Mouse (Mus musculus): ENCODE measurements around the gene Plscr1.

The Plscr1 gene

DNA sequence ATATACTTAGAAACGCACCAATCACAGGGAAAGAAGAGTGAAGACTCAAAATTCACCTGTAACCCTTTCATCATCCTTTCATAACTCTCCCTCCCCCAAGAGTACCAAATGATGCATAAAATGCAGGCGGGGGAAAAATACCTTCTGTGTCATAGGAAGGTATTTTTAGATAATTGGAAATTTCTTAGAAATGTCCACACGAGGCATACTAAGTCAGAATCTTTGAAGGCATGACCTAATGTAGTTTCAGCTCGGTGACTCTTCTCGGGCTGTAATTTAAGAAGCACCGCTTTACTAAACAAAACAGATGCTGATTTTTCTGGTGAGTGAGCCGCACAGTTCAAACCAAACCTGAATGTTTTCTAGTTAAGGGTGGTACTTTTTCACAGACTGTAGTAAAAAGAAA lies at the start of gene Plscr1:
TSS of gene Plscr1 (plus strand) at position 304 of the 406 bp plus-strand sequence.
- DNase-seq (ENCODE audit: low read depth, low spot score) = no peak

DNA sequence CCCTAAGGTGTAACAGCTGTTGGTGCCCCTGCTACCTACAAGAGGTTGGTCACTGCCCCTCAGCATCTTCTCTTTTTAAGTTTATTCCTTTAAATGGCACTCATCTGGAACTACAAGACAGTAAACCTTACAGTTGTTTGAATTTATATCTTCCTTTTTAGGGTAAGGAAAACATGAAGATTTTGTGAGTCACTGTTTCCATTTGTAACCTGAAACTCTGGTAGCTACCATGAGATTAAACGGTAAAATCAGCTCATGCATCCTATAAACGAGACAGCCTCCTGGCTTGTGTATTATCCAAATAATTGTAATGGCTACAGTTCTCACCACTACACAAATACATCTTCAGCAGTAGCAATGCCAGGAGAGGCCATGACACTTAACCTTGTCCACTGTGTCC lies 45.2 kb upstream of the Plscr1 start:
- no peak for DNase-seq (ENCODE audit: low read depth, low spot score)

DNA sequence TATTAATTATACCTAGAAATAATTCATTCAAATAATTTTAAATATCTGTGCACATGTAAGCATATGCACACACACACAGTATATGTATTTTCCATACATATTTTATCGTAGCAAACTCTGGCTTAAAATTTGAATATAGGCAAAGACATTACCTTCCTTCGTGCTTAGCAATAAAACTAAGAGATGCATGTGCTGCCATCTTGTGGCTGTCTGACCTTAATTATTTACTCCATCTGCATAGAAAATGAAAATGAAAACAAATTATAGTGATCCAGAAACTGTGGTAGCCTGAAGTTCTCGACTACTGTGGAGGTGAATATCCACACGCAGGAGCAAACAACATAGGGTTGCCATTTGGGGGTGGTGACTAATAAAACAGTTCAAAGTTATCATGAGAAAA lies 42.2 kb upstream of the Plscr1 start:
- peak; percentile 87 for DNase-seq (ENCODE audit: low read depth, low spot score)

DNA sequence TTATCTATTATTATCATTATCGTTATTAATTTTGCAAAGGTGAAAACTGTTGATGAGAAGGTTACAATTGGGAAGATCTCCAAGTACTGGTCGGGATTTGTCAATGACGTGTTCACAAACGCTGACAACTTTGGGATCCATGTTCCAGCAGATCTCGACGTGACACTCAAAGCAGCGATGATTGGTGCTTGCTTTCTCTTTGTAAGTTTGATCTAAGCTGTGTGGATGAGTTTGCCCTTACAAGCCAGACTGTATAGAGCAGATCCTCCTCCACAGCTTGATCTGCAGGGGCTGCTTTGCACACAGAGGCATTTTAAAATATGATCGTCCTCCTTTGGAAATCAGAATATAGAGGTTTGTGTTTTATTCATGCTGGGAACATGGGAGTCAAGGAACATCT lies 41.8 kb upstream of the Plscr1 start:
- peak; percentile 29 for DNase-seq (ENCODE audit: low read depth, low spot score)

DNA sequence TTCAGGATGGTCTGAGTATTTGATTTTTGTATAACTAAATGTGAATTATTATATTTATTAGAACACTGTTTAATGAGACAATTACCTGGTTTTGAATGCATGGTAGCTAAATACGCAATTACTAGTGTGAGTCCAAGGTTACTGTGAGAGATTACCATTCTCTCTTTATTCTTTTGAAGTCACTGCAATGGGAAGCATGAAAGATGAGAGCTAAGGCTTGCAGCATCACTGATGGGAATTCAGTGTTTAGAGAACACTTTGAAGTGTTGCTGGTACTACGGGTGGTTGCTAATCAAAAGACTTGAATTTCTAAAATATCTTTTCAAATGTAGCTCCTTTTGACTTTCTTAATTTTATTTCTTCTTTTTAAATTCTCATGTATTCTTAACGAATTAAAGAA lies 39.7 kb upstream of the Plscr1 start:
- DNase-seq (ENCODE audit: low read depth, low spot score) = no peak

DNA sequence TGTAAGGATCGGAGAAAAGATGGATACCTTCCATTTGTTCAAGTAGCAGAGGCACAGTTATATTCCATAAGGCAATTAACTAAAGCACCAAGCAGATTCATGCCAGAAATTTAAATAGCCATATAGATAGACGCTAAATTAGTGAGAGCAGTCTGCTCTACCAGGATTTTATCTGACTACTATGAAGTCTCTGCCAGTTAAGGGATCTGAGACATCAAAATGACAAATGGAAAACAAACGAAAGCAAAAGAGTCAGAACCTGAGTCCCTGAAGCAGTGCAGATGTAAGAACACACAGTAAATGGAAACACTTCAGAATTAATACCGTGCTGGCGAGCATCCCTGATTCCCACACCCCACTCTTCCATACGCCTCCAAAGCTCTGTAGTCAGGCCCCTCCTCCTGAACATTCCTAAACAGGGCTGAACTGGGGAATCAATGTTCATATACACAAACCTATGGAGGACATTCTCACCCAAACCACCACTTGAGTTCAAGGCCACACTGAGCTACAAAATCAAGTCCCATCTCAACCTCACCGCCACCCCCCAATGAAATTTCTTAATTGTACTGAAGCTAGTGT lies 39.1 kb upstream of the Plscr1 start:
- no peak for DNase-seq (ENCODE audit: low read depth, low spot score)

DNA sequence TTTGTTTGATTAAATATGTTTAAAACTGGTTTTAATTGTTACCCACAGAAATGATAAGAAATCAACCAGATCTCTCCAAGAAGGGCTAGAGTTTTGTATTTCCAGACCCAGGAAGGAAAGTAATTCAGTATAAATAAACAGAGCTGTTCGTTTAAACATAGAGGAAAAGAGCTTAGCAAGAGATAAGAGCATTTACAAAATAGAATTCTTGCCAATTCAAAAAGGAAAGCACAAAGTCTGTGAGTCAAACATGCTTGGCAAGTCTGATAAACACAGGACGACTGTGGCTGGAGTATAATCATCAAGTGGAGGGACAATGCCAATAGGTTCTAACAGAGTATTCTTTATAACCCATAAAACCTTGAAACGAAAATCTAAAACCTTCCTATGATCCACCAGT lies 38.5 kb upstream of the Plscr1 start:
- no peak for DNase-seq (ENCODE audit: low read depth, low spot score)

DNA sequence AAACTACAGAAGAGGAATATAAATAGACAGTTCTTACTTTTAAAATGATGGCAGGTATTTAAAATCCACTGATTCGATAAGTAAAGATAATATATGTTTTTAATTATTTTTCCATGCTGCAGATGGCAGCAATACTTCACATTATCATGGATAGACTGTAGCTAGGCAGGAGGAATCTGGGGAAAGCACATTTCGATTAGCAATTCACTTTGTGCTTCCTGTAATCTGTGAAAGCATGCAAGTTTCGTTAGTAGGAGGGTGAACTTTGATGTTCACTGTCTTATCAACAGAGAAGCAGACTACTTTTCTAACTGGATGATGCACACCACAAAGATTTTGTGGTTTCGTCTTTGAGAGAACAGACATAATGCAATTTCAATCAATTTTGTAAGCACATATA lies 32.1 kb upstream of the Plscr1 start:
- peak; percentile 38 for DNase-seq (ENCODE audit: low read depth, low spot score)

DNA sequence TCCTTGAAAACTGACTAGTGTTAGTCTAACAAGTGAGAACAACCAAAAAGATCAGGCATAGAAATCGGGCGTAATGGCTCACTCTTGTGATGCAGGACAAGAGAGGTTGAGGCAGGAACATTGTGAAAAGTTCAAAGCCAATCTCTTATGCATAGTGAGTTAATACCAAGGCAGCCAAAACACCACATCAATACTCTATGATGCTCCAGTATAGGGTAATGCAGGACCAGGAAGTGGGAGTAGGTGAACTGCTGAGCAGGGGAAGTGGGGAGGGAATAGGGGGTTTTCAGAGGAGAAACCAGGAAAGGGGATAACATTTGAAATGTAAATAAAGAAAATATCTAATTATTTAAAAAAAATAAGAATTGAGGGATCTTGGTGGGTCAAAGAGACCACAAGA lies 31.7 kb upstream of the Plscr1 start:
- DNase-seq (ENCODE audit: low read depth, low spot score) = no peak

DNA sequence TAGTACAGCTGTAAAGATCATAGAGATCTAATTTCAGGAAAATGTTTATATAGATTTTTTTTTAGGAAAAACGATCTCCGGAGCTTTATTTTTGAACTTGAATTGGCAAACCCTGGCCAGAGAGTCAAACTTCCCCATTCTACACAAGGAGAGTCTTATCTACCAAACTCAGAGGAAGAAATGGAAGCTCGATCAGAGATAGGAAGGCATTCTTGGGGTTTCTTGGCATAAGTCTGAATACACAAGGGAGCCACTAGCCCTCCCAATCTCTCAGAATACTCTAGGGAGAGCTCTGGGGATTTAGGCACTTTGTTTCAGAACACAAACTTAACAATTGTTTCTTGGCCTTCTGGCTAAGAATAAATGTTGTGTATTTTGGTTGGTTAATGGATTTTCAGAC lies 29.4 kb upstream of the Plscr1 start:
- no peak for DNase-seq (ENCODE audit: low read depth, low spot score)

DNA sequence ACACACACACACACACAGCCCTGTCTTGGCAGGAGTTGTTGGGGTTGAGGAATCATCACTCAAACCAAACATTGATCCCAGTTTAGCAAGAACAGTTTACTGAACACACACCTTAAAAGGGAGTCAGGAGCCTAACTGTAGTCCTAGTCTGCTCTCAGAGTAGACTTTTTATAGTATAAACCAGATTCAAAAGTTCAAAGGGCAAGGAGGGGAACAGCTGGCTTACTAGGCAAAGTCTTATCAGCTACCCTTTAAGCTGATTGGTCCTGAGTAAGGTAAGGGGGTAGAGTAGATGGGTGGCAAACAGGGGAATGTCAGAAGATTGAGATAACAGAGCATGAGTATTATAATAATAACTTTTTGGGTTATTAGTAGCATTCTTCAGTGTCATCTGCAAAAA lies 28.1 kb upstream of the Plscr1 start:
- DNase-seq (ENCODE audit: low read depth, low spot score) = no peak

DNA sequence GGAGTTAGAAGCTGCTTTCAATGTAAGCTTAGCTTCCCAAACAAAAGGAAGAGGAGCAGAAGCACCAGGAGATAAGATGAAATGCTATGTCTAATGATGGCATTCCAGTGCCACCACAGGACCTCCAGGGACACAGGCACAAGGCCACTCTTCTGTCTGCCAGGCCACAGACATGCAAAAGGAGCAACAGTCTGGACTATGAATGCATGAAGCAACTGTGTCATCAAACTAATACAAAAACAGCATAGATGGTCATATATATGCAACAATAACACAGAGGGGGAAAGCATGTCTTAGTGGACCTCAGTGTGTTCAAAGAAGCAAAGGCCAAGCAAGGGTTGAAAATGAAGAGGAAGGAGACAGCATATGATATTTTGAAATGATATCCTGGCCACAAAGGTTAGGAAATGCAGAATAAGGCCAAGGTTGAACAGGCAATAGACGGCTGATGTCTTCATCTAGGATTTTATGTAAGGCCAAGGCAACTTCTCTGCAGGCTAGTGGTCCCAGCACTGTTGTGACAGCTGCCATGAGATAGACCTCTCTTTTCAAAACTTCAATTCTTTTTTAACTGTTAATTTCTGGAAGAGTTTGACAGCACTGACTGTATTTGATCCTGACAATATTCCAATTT lies 24.8 kb upstream of the Plscr1 start:
- DNase-seq (ENCODE audit: low read depth, low spot score) = no peak

DNA sequence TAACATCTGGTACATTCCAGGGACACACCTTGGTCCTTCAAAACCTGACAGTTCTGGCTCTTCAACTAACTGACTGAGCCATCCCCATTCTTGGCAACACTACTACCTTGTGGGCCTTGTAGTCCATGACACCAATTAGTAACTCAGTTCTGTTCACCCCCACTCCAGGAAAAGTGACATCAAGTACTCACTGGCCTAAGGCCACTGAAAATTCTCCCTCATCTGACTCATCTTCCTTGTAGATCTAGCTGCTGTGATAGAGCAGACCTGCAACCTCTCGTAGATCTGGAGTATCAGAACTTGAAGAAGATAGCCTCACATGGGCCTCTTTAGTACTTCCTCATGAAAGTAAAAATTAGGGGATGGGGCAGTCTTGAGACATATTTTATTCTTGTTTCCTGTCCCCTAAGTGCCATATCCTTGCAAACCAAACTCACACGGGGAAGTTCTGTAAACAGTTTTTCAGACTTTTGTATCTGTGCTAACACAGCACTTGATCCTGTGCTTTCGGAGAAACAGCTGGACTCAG lies 23.4 kb upstream of the Plscr1 start:
- no peak for DNase-seq (ENCODE audit: low read depth, low spot score)

DNA sequence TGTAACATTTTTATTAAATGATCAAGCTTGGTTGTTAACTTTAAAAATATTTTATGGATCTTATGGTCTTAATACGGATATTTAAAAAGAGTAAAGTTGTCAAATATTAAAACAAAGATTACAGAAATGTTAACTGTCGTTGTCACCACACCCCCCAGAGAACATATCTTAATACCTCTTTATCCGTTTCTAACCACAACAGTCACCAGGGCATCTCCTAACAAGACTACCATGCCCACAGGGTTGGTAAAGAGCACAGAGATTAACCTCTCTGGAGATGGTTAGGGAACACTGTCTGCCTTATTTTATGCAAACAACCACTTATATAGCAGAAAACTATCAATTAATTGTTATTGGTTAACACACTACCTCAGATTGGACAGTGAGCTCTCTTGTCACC lies 22.8 kb upstream of the Plscr1 start:
- DNase-seq (ENCODE audit: low read depth, low spot score) = no peak

DNA sequence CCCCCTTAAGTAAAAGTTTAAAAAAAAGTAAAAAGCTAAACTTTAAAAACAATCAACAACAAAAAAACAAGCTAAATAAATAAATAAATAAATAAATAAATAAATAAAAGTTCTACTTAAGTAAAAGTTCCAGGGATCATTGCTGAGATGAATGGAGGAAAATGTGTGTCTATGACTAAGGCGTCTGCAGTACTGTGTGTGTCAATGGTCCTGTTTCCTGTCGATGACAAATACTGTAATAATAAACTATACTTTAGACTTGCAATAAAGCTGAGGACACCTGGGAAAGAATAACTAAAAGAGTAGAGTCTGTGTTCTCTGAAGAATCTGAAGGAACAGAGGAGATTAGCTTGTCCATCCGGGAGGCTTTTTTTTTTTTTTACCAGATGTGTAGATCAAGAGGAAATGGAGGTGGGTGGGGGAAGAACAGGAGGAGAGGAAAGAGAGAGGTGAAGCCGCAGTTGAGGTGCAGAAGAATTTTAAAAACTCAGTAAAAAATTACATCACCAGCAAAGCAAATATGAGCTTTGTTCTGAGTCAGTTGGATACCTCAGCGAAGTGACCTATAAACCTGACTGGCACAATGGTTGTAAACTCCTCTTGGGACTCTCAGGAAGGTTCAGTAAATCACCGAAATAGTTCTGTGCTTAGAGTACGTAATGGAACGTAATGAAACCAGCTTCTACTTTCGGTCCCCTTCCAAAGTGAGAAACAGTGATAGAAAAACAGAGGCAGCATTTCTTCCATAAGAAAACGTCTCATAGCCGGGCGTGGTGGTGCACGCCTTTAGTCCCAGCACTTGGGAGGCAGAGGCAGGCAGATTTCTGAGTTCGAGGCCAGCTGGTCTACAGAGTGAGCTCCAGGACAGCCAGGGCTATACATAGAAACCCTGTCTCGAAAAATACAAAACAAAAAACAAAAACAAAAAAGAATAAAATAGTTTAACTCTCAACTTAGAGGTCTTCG lies 20.4 kb upstream of the Plscr1 start:
- DNase-seq (ENCODE audit: low read depth, low spot score) = no peak

DNA sequence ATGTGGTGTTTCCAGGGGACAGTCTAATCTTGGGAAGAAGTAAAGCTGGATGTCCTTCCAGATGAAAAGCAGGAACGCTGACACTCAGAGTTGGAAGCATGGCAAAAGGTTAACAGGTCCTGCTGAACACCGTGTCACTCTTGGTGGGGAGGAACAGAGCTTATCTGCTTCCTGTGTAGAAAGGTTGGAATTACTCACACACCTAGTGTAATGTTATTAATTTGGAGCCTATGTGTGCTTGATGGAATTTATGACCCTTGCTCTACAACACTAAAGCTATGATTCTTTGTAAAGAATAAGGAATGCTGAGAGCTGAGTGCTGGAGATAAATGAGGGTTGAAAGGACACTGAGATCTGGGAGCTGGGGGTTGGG lies 19.7 kb upstream of the Plscr1 start:
- DNase-seq (ENCODE audit: low read depth, low spot score) = no peak

DNA sequence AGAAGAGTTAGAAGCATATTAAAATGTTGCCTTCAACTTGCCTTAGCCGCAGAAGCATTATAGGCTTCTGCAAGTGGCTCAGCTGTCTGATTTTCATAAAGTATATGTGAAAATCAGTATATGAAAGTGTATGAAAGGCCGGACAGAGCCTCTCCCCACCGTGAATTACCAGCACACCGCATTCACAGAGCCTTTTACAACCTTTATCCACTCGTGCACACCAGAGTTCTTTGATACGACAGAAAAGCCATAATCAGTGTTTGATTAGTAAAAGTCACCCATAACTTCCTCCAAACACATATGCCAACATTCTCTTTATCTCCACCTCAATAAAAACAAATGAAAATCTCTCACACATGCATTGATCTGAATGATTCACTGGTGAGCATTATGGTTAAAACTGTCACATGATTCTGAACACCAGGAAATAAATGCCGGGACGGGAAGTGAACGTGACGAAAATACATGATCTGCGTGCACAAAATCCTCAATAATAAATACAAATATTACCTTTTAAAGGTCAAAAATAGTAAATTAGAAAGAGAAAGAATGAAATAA lies 14.6 kb upstream of the Plscr1 start:
- DNase-seq (ENCODE audit: low read depth, low spot score) = no peak

DNA sequence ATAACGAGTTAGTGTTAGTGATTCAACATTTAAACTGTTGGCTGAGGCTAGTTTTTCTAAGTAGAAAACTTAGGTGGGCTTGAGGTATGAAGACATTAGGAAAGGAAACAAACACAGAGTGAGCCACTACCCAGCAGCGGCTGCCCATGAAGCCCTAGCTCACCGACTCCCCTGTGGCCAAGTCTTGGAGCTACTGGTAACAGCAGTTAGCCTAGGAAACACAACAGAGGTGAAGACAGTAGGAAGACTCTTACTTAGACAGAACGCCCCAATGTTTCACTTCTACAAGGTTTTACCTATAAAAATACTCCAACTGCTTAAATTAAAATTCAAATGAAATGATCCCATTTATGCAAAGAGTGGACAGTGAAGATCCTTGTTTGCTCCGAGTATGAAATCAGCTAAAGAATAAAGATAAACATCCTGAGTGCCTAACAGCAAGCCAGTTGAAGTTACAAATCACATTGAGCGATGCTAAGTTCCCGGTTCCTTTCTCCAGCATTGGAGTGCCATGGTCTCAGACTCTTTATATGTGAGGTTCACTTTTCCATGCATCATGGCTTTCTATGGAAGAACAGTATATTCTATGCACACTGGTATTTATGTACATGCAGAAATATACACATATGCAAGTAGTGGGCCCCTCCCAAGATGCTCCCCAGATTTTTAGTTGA lies 640 bp upstream of the Plscr1 start:
- no peak for DNase-seq (ENCODE audit: low read depth, low spot score)

DNA sequence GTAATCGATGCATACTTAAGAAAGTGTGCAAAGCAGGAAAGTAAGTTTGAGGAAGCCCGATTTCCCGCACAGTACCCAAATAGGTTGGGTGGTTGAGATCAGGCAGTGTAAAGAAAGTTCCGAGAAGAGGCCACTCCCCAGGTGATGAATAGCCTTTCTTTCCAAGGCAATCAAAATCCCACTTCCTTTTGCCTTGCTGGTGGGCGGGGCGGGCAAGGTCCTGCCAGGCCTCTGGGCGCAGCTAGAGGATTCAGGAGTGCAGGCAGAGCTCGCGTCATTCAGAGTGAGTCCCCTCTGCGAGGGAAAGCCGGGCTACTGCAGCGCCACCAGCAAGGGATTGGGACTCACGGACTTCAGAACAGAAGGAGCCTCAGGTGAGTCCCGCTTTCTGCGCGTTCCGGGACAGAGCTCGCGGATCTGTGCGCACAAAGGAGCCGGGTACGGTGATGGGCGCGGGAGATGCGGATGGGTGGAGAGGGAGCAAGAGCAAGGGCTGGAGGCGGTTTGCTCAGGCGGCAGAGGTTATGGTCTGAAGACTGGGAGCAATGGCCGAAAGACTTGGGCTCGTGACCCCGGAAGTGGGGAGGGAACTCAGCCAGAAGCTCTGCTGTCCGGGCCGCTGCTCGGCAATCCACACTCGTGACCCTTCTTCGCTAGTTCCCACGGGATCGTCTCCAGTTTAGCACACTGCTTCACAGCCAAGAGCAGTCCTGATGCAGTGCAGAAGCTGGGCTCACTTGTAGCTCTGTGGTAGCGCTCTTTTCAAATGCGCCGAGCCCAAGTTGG lies 630 bp downstream of the Plscr1 start:
- peak; percentile 60 for DNase-seq (ENCODE audit: low read depth, low spot score)

DNA sequence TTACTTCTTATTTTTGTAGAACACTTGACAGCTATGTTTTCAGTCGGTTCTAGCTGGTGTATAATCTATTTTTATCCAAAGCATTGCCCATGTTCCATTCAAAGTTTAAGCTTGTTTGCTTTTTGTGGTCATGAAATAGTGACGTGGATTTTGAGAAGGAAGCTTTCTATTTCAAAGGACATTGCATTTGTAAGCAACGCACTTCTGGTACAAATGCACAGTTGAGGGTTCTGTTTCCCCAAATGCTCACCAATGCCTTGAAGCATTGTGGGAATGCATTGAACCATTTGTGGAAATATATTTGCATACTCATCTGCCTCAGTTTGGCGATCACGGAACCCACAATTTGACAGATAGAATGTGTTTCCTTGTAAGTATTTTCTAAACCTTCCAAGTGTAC lies 3.2 kb downstream of the Plscr1 start:
- DNase-seq (ENCODE audit: low read depth, low spot score) = no peak
